Mouse (Mus musculus) T-helper 2 cell (primary cell): ENCODE results near the gene Kcnab3.
"Not testable (repeated sequence)": the region's sequence is repeated elsewhere in the genome, so short reads cannot be mapped to it uniquely, and the experiment has no call there.

Source experiments
- in situ Hi-C: fragments of 300-600 bp; cut with MboI, MseI; formaldehyde crosslinking; loops from one replicate; pipeline ENCODE4 v1.15.1; 2025; ENCODE audit warnings: high pct_unique_total_duplicates

The Kcnab3 gene

DNA sequence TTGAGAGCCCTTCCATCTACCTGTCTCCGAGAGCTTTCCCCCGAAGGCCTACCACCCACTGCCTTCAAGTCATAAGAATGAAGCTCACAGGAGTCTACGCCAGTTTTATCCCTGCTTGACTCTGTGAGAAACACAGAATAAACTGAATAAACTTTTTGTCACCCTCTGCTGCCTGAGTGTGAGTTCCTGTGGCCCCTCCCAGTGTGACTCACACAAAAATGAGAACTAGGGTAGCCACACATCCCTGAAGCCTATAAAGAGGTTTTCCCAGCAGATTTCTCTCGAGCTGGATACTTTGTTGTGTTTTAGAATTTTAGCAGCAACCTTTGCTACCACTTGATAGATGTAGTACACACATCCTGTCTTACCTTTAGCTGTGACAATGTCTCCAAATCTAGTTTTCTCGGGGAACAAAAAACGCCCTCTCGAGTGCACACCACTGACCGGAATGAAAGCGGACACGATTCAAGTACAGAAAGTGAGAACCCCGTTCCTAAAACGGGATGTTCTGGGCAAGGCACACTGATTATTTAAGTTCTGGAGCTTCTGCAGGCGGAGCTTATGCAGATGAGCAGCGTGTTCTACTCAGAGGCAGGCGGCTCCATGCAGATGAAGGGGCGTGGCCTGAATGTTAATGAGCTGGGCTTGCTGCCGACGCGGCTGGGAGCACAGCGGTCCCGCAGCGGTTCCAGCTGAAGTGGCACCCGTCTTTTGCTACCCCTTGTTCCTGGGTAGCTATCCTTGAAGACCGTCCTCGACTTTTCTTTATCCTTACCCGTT, at the start of gene Kcnab3:
Gene Kcnab3, plus strand, starts transcription at position 631 of the 780 bp plus-strand sequence.
- in situ Hi-C loops: no loop called here

DNA sequence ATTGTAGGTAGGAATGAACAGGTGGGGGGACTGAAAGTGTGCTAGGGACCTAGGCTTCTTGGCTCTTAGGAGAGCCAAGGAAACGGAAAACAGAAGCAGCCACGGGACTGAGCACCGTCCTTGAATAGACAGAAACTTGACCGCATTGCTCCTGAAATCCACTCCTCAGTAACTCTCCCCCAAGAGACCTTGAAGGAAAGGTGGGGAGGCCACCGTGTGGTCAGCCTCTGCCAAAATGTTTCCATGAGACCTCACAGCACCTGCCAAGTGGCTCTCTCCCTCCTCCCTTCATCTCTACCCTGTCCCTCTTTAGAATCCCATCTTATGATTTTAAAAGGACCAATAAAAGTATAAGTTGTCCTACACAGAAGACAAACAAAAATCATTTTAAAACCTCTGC, 48.8 kb upstream of the Kcnab3 start:
- in situ Hi-C loops: no loop called here

DNA sequence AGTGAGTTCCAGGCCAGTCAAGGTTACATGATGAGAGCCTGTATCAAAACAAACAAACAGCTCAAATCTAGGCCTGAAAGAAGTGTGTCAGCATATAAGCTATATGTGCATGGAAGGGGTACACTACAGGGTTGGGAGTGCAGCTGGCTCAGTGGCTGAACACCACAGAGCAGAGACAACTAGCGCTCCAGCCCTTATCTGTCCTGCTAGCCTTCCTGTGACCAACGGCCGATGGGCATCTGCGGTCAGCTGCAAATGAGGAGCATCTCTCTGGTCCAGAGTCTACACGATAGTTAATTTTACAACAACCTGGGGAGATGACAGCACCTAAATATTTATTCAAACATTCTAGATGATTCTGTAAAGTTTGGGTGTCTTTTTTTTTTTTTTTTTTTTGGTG, 34.9 kb upstream of the Kcnab3 start:
- in situ Hi-C loops: no loop called here

DNA sequence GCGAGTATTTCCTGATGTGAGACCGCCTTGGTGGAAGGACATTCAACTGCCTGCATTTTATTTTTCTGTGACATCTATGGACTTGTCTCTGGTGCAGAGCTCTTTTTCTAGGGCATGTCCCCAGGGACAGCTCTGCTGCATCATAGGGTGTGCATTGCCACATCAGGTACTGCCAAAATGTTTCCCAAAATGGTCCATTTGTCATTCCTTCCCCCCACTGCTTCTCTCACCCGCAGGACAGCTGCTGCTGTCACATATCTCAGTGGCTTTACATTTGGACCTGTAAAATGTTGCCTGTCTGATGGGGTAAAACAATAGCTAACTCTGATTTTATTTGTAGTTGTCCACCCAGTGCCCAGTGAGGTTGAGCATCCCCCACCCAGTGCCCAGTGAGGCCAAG, 30.8 kb upstream of the Kcnab3 start:
- in situ Hi-C loops: no loop called here

DNA sequence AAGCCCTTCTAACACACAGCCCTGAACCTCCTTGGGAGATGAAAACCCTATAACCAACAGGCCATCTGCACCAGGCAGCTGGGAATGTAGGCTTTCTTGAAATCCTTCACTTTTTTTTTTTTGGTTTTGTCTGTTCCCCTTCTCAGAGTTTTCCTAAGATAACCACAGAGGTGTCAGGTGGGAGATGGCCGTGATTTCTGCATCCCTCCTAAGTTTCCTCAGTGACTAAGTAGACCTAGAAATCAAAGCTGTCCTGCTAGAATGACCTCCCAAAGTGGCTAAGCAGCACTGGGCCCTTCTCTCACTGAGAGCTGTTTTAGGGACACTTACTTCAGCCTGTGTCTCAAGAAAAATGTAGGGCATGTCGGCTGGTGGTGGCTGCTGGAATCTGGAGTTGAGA, 28.3 kb upstream of the Kcnab3 start:
- in situ Hi-C loops: no loop called here

DNA sequence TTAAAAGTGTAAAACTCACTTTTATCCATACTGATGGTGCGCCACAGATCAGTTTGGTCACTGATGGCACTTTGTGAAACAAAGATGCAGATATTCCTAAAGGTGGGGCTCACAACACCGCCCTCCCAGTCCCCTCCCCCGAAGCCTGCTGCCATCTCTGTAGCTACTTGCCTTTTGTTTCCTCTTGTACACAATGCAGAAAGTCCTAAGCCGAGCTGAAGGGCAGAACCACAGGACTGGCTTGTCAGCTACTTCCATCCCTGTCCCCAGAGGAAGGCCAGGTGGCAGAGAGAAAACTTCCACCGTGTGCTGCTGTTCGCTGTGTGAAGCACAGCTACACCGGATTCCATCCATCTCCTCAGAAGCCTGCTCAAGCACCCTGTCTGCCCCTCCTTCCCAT, 27.8 kb upstream of the Kcnab3 start:
- in situ Hi-C loops: no loop called here

GRCm38 (mm10) chr11:69302817-69303216, 23.2 kb upstream of the Kcnab3 start:
- in situ Hi-C loops: no loop called here

GRCm38 (mm10) chr11:69305291-69305690, 20.8 kb upstream of the Kcnab3 start:
- in situ Hi-C loops: no loop called here

- in situ Hi-C loops: no loop called here
Measured at GRCm38 (mm10) chr11:69306039-69306438, 20.0 kb upstream of the Kcnab3 start.

GRCm38 (mm10) chr11:69311266-69311665, 14.8 kb upstream of the Kcnab3 start:
- in situ Hi-C loops: no loop called here

DNA sequence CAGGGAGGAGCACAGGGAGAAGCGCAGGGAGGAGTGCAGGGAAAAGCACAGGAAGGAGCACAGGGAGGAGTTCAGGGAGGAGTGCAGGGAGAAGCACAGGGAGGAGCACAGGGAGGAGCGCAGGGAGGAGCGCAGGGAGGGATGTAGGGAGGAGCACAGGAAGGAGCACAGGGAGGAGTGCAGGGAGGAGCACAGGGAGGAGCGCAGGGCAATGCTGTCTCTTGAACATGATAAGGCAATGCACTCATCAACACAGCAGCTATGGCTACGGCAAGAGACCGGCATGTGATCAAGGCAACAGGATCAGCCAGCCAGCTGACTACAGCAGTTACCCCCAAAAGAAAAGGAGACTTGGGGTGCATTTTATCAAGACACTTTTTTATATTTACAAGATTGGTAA, 9.7 kb upstream of the Kcnab3 start:
- in situ Hi-C loops: no loop called here

- in situ Hi-C loops: not testable (repeated sequence)
Measured at GRCm38 (mm10) chr11:69318000-69318399, 8.1 kb upstream of the Kcnab3 start.

- in situ Hi-C loops: no loop called here
Measured at GRCm38 (mm10) chr11:69321580-69321979, 4.5 kb upstream of the Kcnab3 start.

GRCm38 (mm10) chr11:69322010-69322409, 4.0 kb upstream of the Kcnab3 start:
- in situ Hi-C loops: no loop called here

GRCm38 (mm10) chr11:69322693-69323471, 3.2 kb upstream of the Kcnab3 start:
- in situ Hi-C loops: no loop called here

GRCm38 (mm10) chr11:69323667-69324111, 2.4 kb upstream of the Kcnab3 start, which contains the start of the genes Cntrob and Trappc1:
Gene Cntrob (minus strand): TSS chr11:69323775.
Gene Trappc1 (plus strand): TSS chr11:69323980.
- in situ Hi-C loops: no loop called here

DNA sequence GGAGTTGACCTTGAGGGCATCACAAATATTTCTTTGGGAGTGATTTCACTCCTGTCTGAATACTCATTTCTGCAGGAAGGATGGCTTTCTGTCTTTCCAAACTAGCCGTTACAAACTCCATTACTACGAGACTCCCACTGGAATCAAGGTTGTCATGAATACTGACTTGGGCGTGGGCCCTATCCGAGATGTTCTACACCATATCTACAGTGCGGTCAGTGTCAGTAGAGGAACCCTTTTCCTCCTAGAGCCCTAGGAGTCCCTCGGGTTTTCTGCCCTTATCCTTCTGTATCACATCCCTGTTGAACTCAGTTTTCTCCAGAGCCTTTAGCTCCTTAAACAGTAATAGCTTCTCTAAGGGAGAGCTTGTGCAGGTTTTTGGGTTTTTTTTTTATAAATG, 1.3 kb upstream of the Kcnab3 start:
- in situ Hi-C loops: no loop called here

GRCm38 (mm10) chr11:69326408-69327156, 524 bp downstream of the Kcnab3 start:
- in situ Hi-C loops: no loop called here

- in situ Hi-C loops: no loop called here
Measured at GRCm38 (mm10) chr11:69327157-69327442, 1.0 kb downstream of the Kcnab3 start.

- in situ Hi-C loops: no loop called here
Measured at GRCm38 (mm10) chr11:69327648-69328047, 1.6 kb downstream of the Kcnab3 start.

- in situ Hi-C loops: no loop called here
Measured at GRCm38 (mm10) chr11:69328517-69328916, 2.5 kb downstream of the Kcnab3 start.

GRCm38 (mm10) chr11:69331152-69331551, 5.1 kb downstream of the Kcnab3 start:
- in situ Hi-C loops: no loop called here
